Mouse (Mus musculus) CH12F3 (cell line): ENCODE results near the gene Acer2.
"Not testable (repeated sequence)": the region's sequence is repeated elsewhere in the genome, so short reads cannot be mapped to it uniquely, and the experiment has no call there.

Source experiments
- in situ Hi-C: fragments of 300-500 bp; cut with MboI; formaldehyde crosslinking; loops from 2 replicates; pipeline ENCODE4 v1.14.3; 2020; ENCODE audit warnings: low sequenced_read_pairs

Acer2 gene

DNA sequence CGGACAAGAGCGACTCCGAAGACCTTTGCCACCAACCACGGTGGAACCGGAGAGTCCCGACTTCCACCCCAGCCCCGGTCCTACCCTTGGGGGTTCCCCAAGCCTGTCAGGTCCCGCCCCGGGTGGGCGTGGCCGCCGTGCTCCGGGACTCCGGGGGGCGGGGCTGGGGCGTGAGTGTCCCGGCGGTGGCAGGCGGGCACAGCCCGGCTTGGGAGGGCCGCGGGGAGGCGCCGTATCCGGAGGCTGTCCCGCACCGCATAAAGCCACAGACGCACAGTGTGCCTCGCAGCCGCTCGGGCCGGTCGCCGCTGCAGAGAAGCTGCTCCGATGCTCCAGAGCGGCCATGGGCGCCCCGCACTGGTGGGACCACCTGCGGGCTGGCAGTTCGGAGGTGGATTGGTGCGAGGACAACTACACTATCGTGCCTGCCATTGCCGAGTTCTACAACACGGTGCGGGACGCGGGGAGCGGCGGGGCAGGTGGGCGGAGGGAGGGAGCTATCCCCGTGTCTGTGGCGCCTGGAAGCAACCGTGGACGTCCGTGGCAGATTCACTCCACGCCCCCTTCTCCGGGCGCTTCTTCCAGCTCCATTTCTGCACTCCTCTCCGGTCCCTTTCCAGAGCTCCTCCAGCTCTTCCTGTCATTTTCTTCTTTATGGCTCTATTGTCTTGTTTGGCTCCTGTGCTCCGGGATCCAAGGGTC is at the start of gene Acer2:
Acer2 (plus strand) TSS at position 251 of the 702 bp plus-strand sequence.
- in situ Hi-C loops: no loop called here

DNA sequence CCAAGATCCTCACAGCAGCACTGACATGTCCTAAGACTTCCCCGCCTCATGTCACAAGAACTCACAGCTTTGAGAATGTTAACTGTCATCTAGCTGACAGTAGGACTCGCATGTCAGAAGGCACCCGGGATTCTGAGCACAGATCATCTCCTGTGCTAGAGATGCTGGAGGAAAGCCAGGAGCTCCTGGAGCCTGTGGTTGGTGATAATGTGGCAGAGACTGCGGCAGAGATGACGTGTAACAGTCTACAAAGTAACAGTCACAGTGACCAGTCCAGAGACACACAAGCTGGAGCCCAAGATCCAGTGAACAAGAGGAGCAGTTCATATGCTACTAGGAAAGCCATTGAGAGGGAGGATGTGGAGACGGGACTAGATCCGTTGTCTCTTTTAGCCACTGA is 49.1 kb upstream of the Acer2 start:
- in situ Hi-C loops: no loop called here

DNA sequence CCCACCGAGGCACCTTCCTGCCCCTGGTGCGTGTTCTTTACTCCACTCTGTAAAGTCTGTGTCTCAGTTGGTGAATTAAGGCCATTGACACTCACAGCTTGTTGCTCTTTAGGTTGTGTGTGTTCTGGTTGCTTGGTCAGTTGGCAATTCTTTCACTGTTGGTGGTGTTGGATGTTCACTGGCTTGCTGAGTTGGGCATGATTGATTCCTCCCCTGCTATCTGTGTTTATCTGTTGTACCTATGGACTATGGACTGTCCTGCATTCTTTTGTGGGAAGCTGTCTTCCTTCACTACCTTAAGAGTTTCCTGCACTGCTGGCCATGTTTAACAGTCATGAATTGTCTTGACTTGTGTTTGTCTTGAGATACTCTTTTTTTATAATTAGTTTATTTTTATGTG is 42.3 kb upstream of the Acer2 start:
- in situ Hi-C loops: no loop called here

DNA sequence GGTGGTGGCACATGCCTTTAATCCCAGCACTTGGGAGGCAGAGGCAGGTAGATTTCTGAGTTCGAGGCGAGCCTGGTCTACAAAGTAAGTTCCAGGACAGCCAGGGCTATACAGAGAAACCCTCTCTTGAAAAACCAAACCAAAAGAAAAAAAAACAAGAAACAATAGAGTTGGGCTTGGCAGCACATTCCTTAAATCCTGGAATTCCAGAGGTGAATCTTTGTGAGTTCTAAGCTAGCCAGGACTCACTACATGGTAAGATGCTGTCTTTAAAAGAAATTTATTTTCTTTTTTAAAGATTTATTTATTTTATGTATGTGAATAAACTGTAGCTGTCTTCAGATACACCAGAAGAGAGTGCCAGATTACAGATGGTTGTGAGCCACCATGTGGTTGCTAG is 33.1 kb upstream of the Acer2 start:
- in situ Hi-C loops: not testable (repeated sequence)

DNA sequence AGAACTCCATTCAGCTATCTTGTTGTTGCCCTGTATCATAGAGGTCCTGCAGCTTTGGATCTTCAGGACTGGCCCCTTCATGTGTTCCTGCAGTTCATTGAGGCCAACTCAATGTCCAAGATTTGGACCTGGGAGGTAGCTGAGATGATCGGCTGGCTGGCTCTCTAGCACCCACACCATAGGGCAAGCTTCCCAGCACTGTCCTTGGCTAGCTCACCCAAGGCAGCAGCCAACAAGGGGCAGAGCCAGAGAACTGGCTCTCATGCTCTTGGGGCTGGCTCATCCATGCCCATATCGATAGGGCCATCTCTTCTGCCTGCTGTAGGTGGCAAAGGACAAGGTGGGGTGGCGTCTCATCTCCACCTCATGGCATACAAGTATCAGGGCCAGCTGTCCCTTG is 28.8 kb upstream of the Acer2 start:
- in situ Hi-C loops: no loop called here

DNA sequence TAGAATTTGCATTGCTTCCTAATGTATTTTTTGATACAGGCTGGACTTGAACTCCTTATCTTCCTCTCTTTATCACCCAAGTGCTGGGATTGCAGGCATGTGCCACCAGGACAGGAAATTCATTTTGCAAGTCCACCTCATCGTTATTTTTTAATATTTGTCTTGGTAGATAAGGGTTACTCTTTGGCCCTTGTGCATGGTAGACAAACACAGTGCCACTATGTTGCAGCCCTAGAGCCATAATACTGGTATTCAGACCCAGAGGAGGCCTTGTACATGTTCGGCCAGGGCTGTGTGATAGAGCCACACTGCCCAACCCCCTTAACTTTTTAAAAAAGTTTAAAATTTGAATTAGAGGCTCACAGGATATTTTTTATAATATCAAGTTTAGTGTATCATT is 26.9 kb upstream of the Acer2 start:
- in situ Hi-C loops: no loop called here

DNA sequence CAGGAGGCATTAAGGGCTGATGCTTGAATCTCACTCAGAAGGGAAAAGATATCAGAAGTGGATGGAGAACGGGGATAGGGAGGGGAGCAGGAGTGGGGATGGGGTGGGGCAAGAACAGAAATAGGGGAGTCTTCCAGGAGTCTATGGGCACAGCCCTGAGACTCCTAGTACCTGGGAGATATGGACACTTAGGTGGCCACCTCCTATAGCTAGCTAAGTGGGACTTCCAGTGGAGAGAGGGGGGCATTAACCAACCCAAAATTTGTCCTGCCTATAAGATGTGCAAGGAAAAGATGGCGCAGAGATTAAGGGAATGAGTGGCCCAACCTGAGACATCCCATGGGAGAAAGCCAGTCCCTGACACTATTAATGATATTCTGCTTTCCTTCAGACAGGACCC is 22.9 kb upstream of the Acer2 start:
- in situ Hi-C loops: no loop called here

DNA sequence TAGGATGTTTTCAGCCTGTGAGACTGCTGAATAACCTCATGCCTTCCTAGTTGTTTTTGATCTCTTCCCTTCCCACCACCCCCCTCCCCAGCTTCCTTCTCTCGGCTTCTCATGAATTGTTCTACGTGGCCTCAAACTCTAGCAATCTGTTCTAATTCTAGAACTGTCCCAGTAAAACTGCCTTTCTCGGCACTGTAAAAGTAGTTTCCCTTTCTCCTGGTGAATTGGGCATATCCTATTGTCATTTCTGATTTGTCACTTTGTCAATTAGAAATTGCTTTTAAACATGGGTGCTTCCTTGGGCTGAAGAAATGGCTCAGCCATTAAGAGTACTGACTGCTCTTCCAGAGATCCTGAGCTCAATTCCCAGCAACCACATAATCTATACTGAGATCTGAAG is 22.2 kb upstream of the Acer2 start:
- in situ Hi-C loops: no loop called here

DNA sequence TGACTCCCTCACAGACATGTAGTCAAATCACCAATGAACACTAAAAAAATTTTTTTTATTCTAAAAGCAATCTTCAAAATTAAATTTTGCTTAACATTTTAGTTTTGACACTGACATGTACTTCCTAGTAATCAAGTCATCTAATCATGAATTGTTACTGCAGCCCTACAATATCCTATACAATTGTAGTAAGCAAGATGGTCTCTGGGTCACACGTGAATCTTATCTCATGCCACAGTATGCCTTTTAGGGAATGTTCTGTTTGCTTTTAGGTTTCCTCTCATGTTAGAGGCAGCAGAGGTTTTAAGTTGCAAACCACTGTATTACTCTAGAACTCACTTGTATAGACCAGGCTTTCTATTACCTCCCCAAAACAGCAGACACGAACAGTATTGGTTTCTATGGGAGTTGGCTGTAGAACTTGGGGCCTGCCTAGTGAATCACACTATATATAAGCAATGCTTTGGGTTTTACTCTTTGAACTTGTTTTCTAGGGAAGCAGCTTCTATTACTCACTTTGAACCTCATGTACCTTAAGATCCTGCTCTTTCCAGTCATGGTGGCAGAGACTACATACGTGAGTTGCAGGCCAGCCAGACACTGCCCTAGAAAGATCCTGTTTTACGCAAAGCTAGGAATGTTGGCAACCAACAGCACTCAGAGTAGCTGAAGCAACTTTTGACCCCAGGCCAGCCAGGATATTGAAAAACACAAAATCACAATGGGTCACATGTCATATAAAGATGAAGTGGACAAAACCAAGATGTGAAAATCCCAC is 21.2 kb upstream of the Acer2 start:
- in situ Hi-C loops: no loop called here

DNA sequence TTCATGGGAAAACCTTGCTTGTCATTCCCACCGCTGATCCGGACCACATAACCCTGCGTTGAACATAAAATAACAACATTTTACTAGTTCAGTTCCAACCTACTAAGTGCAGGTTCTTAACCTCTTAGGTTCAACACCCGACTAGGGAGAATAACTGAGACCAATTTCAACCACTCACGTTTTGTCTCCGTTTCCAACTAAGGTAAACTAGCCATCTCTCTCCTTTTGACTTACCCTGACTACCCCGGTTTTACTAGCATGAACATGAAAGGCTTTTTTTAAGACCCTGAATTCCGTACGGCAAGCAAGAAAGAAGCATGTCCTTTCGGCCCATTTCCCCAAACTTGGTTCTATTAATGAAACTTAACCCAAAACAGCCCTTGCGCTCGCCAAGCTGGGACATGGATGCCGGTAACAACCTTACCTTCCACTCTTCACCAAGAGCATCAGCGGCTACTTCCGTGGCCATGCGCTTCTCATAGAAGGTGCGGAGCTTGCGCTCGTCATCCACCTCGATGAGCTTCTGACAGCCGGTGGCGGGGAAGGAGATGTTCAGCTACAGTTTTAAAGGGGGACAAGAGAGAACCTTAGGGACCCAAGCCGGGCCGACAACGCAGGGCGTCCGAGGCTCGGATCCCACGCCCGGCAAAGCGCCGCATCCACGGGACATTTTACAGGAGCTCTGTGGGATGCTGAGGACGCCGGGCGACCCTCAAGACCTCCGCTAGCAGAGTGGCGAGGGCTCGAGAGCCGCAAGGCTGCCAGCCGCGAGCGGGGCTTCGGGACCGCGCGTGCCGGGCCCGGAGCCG is 17.7 kb upstream of the Acer2 start:
- in situ Hi-C loops: no loop called here

DNA sequence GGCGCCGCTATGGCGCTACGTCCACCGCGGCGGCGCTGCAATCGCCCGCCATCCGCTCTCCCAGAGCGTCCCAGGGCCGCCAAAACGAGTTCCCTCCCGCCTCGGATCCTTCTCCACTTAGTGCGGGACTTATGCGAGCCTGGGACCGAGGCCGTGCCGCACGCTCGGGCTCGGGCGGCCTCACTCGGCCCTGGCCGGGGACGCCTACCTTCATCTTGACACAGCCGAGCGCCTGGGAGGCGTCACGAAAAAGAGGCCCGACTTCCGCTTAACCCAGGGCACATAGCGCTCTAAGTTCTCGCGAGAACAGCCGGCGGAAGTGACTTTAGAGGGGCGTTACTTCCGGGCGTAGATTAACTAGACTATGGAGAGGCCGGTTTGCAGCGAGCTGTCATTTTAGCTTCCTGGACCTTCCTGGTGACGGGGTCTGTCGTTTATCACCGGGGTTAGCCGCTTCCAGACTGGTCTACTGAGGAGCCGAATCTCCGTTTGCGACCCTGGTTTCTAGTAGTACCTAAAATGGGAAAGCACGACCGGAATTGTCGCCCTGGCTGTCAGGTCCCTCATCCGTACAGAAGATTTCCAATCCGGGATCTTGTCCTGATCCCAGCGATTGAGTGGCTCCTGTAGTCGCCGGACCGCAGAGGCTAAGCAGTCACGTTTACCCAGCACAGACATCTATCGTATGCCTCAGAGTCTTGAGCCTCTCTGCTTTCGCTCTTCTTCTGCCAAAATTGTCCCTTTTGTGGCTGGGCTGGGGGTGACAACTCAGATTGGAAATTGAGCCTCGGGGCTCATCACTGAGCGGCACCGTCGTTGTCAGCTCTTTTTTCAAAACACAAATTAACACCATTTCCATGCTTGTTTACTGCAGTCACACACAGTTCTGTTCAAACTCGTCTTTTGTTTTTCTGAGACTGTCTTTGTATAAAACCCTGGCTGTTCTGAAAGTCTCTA is 16.8 kb upstream of the Acer2 start, which contains the start of gene Rps6:
Rps6 (minus strand) TSS at position 300 of the 957 bp plus-strand sequence.
- in situ Hi-C loops: no loop called here

DNA sequence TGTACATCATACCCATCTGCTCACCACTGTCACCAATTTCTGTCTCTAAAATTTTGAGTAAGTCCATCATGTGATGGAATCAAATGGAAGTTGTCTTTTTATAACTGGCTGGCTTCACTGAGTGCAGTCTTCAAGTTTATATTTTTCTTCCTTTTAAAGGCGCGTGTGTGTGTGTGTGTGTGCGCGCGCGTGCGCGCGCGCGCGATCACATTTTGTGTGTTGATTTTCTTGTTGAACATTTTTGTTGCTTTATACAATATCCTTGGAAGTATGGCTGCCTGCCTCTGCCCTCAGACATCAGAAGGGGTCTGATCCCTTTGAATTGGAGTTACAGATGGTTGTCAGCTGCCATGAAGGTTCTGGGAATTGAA is 16.1 kb upstream of the Acer2 start:
- in situ Hi-C loops: no loop called here

DNA sequence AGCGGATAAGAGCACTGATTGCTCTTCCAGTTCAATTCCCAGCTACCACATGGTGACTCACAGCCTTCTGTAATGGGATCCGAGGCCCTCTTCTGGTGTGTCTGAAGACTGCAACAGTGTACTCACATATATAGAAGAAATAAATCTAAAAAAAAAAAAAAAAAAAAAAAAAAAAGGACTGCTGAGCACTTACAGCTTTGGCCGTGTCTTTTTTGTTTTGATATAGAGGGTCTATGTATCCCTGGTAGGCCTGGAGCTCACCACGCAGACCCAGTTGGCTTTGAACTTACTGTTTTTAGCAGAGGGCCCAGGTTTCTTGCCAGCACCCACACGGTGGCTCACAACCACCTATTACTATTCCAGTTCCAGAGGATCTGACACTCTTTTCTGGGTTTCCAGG is 10.1 kb upstream of the Acer2 start:
- in situ Hi-C loops: no loop called here

DNA sequence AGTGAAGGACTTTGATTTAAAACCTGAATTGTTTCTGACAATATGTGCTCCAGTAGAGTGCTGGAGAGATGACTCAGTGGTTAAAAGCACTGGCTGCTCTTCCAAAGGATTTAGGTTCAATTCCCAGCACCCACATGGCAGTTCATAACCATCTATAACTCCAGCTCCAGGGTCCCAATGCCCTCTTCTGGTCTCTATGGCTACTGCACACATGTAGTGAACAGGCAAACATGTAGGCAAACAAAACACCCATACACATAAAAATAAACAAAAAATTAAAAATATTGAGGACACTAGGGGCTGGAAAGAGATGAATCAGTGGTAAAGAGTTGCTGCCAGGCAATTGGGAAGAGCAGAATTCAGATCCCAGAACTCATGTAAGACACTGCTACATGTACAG is 2.2 kb upstream of the Acer2 start:
- in situ Hi-C loops: no loop called here

DNA sequence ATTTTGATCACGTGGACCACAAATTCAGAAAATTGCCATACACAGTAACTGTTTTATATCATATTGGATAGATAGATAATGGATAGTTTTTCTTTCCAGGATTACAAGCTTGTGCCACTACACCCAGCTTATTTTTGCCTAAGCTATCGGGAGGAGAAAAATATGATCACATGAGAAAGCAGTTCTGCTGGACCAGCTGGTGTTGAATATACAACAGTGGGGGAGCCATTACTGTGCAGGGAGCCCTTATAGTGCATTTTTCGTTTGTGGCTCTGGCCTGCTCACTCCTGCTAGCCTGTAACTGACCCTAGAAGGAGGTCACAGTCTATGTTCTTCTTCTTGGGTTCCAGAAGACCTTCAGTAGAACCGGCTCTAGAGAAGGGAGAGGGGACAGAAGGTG is 1.1 kb upstream of the Acer2 start:
- in situ Hi-C loops: no loop called here

DNA sequence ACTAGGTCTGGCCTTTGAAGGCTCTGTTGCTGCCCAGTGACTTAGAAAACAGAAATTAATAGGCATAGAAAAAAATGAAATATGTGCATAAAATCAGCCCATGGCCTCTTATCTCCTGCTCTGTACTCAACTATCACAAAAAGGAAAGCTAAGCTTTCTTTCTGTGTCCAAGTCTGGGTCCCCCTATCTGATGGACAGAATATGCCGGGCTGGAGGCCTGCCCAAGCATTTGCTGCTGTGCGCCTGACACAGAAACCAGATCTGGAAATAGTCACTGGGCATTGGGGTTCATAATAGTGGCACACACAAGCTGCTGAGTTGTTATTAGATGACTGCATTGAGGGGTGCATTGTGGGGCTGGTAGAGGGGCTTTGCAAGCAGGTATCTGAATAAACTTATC is 5.3 kb downstream of the Acer2 start:
- in situ Hi-C loops: no loop called here

DNA sequence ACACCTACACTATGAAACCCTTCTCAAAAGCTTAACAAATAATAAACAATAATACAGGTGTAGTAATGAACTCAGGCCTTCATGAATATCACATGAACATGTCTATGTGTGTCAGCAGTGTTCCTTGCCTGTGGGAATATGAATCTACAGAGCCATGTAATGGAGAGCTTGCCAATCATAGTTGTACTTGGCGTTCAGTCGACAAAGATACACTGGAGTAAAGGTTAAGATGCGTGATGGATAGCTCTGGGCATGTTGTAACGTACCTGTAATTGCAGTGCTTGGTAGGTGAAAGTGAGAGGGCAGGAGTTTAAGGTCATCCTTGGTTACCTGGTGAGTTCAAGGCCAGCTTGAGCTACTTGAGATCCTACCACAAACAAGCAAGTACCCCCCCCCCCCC is 7.0 kb downstream of the Acer2 start:
- in situ Hi-C loops: no loop called here

DNA sequence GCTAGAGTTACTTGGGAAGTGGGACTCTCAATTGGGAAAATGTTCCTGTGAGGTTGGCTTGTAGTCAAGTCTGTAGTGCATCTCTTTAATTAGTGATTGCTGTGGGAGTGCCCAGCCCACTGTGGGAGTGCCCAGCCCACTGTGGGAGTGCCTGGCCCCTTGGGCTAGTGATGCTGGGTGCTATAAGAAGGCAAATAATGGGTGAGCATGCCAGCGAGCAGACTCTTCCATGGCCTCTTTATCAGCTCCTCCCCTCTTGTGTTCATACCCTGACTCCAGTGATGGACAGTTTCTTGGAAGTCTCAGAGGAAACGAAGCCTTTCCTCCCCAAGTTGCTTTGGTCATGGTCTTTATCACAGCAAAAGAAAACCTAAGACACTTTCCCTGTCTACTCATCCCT is 8.2 kb downstream of the Acer2 start:
- in situ Hi-C loops: no loop called here

DNA sequence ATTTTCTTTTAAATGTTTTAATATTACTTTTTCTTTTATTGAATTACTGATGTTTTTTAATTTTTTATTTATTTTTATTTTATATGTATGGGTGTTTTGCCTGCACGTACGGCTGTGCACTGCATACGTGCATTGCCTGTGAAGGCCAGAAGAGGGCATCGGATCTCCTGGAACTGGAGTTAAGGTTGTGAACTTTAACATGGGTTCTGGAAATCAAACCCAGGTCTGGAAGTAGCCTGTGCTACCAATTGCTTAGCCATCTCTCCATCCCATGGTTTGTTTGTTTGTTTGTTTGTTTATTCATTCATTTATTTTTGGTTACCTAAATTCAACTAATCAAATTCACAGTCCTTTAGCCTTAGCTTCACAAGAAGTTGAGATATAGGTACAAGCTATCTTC is 10.7 kb downstream of the Acer2 start:
- in situ Hi-C loops: no loop called here

DNA sequence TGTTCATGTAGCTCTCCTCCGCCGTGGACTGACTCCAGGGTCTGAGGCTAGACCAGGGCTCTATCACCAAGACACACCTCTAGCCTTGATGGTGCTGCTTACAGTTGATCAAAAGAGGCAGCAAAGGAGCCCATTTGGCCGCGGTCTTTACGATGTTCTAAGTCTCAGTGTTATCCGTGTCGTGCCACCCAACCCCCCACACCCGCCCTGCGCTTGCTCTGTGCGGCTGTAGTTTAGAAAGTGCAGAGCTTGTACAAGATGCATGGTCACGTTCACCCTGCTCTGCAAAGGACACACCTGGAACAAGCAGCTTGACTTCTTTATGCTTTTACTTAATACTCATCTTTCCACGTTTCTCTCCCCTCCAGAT is 11.6 kb downstream of the Acer2 start:
- in situ Hi-C loops: no loop called here
